Mouse (Mus musculus) stomach, embryonic 15.5 days (tissue): ENCODE data around the gene Scrn1. TPM values are rescaled to one million over a fixed set of nuclear protein-coding genes. Genes with fewer than 3 reads are reported as not detected.

Experiments used
- ATAC-seq: fragments of 200-750 bp; cut with Nextera tagmentation; 2 replicates; pipeline ENCODE4 v1.8.0; 2017; ENCODE audit warnings: low read depth, moderate number of reproducible peaks, moderate TSS enrichment; ENCODE audit not compliant: insufficient read depth, low FRiP score
- H3K27ac ChIP-seq: fragments of 300-500 bp; sonication (generic); 2 replicates; pipeline ENCODE4 v1.5.1; 2015; ENCODE audit warnings: mild to moderate bottlenecking, inconsistent platforms
- H3K27me3 ChIP-seq: fragments of 300-500 bp; sonication (generic); replicated peaks from 2 replicates; pipeline ENCODE4 v1.6.1; 2015; ENCODE audit warnings: inconsistent platforms
- H3K36me3 ChIP-seq: fragments of 300-500 bp; sonication (generic); 2 replicates; pipeline ENCODE4 v1.6.1; 2015; ENCODE audit warnings: inconsistent platforms
- H3K4me1 ChIP-seq: fragments of 300-500 bp; sonication (generic); 2 replicates; pipeline ENCODE4 v1.6.1; 2015; ENCODE audit warnings: inconsistent platforms
- H3K4me2 ChIP-seq: fragments of 300-500 bp; sonication (generic); 2 replicates; pipeline ENCODE4 v1.6.1; 2015; ENCODE audit warnings: mild to moderate bottlenecking, inconsistent platforms
- H3K4me3 ChIP-seq: fragments of 300-500 bp; sonication (generic); replicated peaks from 2 replicates; pipeline ENCODE4 v1.5.1; 2015; ENCODE audit warnings: inconsistent platforms
- H3K9ac ChIP-seq: fragments of 300-500 bp; sonication (generic); 2 replicates; pipeline ENCODE4 v1.6.1; 2015; ENCODE audit warnings: inconsistent platforms
- H3K9me3 ChIP-seq: fragments of 300-500 bp; sonication (generic); 2 replicates; pipeline ENCODE4 v1.6.1; 2016; ENCODE audit warnings: inconsistent platforms
- whole genome bisulfite sequencing: fragments of 180-500 bp; shearing (Covaris S2); methylation state at CpG from one replicate; pipeline ENCODE4 v1.1.7; 2015; 5-methylcytosine and 5-hydroxymethylcytosine counted together
- polyA plus RNA-seq: library from polyadenylated mRNA; unstranded; fragments of >200 nt; fragmentation: Nextera tagmentation; extraction: Ambion mirVana; gene quantifications from 2 replicates; pipeline ENCODE4 v1.2.1, GENCODE M21; 2015

The Scrn1 gene
- polyA plus RNA-seq, 1 experiment from 2014 or later, result 9.1 TPM

DNA sequence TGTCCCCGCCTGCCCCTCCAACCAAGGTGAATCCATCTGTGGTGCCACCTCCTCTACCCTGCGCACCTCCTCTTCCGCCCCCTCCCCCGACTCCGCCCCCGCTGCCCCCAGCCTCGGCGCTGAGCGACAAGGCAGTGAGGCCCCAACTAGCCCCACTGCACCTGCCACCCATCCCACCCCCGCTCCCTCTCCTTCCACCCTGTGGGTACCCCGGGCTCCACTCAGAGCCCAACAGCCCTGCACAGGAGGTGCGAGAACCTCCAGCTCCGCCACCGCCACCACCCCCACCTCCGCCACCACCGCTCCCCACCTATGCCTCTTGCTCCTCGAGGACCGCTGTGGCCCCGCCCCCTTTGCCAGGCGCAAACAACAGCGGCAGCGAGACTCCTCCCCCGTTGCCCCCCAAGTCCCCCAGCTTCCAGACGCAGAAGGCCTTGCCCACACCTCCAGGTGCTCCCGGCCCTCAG, 80.8 kb downstream of the Scrn1 start:
- no peaks in the 10 kb centered on the region for H3K36me3 ChIP-seq
- H3K4me2 ChIP-seq, result peak overlapping the region; percentile 59
- H3K27ac ChIP-seq, result no peak overlapping the region
- ATAC-seq, result no peak; the same call in 1 of the 2 replicates
- WGBS, result 5% methylated on average over 21 of the region's 25 CpGs
- H3K4me1 ChIP-seq, result 0 out of 2 replicates have a peak, but pooled peaks cover 5% of the 10 kb centered on the region
- 0 out of 2 replicates have a peak, but pooled peaks cover 8% of the 10 kb centered on the region for H3K27me3 ChIP-seq
- no peak overlapping the region for H3K9ac ChIP-seq
- no peaks in the 10 kb centered on the region for H3K9me3 ChIP-seq
- H3K4me3 ChIP-seq, result peak overlapping the region; percentile 29

DNA sequence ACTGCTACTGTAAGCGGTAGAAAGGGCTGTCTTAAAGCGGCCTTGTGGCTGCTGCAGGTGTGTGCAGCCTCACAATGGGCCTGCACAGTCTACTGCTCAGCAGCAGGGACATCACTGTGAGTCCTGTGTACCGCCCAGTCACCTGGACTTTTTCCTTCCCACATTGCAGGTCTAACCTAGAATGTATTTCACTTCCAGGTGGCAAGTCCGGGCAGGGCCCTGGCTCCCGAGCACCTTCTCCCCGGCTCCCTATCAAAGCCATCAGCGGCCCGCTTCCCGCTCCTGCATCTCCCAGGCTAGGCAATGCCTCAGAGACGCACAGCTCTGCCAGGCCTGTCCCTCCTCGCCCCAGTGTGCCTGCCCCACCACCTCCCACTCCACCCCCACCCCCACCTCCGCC, 81.3 kb downstream of the Scrn1 start:
- Histone ChIP-seq H3K4me3 (0 out of 2 replicates have a peak overlapping the region, but pooled peaks have one; percentile 29), H3K27ac (no peak overlapping the region), H3K4me2 (peak overlapping the region; percentile 59), H3K4me1 (0 out of 2 replicates have a peak, but pooled peaks cover 5% of the 10 kb centered on the region), H3K9ac (no peak overlapping the region), H3K9me3 (no peaks in the 10 kb centered on the region), H3K36me3 (no peaks in the 10 kb centered on the region), H3K27me3 (0 out of 2 replicates have a peak, but pooled peaks cover 8% of the 10 kb centered on the region)
- WGBS, result 29% methylated on average over 12 of the region's 12 CpGs
- no peak; the same call in 1 of the 2 replicates for ATAC-seq

DNA sequence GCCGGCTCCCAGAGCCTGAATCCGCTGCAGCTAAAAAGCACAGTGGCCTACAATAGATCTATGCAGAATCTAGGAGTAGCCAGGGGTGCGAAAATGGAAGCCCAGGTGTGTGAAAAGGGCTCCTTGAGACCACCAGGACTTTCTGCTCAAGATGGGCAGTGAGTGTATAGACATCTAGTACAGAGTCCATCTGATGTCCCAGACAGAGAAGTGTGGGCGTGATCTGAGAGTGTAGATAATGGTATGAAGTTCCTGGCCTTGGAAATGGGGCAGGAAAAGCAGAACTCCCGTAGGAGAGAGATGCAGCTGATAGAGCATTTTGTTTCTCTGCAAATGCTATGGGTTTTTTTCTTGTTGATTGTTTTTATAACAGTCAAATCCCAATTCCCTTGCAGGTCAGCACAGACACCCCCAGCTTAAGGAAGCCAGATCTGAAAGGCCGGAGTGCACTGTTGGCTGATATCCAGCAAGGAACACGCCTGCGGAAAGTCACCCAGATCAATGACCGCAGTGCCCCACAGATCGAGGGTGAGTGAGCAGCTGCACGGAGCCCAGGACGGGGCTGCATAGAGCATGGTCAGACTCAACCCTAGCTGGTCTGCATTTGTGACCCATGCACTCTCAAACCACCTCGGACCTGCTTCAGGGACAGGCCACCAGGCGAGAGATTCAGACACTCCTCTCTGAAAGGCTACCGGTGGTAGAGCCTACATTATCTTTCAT, 84.7 kb downstream of the Scrn1 start:
- no peak overlapping the region for H3K4me3 ChIP-seq
- H3K36me3 ChIP-seq, result no peaks in the 10 kb centered on the region
- WGBS, result 70% methylated on average over 15 of the region's 15 CpGs
- ATAC-seq, result no peak
- no peak overlapping the region for H3K4me2 ChIP-seq
- no peak overlapping the region for H3K27ac ChIP-seq
- H3K27me3 ChIP-seq, result 0 out of 2 replicates have a peak, but pooled peaks cover 4% of the 10 kb centered on the region
- 0 out of 2 replicates have a peak, but pooled peaks cover 5% of the 10 kb centered on the region for H3K4me1 ChIP-seq
- H3K9me3 ChIP-seq, result no peaks in the 10 kb centered on the region
- H3K9ac ChIP-seq, result no peak overlapping the region

DNA sequence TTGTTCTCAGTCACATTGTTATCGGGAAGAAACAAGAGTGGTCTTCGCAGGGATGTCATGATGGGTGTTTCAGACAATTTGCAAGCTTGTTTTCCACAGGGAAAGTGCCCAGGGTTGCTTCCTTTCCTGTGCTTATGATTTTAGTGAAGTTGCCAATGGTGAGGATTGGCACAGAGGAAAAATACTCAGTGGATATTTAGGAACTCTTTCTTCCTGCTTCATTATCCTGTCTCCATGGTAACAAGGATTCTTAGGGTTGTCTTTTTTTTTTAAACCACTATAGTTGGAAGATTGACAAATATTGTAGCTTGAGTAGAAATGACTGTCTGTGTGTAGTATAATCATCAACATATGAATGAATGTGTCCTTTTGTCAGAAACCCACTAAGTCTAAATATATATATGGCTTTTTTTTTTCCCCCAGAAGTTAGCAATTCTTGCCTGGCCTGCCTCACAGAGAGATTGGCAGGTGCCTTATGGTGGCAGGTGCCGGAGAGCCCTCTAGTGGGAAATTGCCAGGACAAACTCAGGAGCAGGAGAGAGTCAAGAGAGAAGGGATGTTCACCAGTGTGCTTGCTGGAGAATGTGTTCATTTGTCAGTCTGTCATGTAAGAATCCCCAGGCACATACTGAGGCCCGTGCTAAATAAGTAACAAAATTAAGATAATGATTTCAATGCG, 87.5 kb downstream of the Scrn1 start:
- H3K9me3 ChIP-seq, result no peaks in the 10 kb centered on the region
- no peaks in the 10 kb centered on the region for H3K4me1 ChIP-seq
- H3K4me3 ChIP-seq, result no peak overlapping the region
- H3K27ac ChIP-seq, result no peak overlapping the region
- no peaks in the 10 kb centered on the region for H3K36me3 ChIP-seq
- no peak overlapping the region for H3K9ac ChIP-seq
- no peak for ATAC-seq
- H3K27me3 ChIP-seq, result no peaks in the 10 kb centered on the region
- H3K4me2 ChIP-seq, result no peak overlapping the region
- 70% methylated on average over 5 of the region's 5 CpGs for WGBS

DNA sequence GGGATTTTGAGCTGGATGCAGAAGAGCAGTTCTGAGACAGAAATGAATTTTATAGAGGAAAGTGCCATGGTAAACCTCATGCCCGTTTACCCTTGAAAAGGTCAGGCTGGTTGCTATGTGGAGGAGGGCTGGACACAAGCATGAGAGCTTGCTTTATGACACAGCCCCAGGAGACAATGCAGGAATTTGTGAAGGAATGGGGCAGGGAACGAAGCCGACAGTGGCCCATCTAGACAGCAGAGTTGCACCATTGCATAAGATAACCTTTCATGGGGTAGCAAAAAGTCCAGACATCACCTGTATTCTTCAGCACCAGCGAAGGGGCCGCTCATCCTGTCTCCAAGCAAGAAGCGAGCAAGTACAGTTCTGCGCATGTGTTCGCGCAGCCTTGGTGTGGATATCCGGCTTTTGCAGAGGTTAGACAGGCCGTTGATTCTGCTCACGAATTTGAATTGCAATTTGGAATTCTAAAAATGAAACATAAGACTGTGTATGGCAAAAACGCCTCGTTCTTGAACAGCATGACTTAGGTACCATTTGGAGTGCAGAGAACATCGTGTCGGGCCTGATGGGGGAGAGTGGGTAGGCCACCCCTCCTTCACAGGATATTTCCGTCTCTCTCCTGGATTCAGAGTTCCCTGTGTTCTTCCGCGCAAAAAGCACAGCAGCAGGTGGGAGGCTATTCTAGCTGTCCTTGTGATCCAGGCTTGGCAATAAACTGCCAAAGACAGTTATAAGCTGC, 90.2 kb downstream of the Scrn1 start:
- Histone ChIP-seq H3K4me3 (no peak overlapping the region), H3K9ac (no peak overlapping the region), H3K27ac (no peak overlapping the region), H3K36me3 (no peaks in the 10 kb centered on the region), H3K4me1 (no peaks in the 10 kb centered on the region), H3K9me3 (no peaks in the 10 kb centered on the region), H3K4me2 (no peak overlapping the region), H3K27me3 (no peaks in the 10 kb centered on the region)
- ATAC-seq, result no peak
- 86% methylated on average over 19 of the region's 19 CpGs for WGBS

DNA sequence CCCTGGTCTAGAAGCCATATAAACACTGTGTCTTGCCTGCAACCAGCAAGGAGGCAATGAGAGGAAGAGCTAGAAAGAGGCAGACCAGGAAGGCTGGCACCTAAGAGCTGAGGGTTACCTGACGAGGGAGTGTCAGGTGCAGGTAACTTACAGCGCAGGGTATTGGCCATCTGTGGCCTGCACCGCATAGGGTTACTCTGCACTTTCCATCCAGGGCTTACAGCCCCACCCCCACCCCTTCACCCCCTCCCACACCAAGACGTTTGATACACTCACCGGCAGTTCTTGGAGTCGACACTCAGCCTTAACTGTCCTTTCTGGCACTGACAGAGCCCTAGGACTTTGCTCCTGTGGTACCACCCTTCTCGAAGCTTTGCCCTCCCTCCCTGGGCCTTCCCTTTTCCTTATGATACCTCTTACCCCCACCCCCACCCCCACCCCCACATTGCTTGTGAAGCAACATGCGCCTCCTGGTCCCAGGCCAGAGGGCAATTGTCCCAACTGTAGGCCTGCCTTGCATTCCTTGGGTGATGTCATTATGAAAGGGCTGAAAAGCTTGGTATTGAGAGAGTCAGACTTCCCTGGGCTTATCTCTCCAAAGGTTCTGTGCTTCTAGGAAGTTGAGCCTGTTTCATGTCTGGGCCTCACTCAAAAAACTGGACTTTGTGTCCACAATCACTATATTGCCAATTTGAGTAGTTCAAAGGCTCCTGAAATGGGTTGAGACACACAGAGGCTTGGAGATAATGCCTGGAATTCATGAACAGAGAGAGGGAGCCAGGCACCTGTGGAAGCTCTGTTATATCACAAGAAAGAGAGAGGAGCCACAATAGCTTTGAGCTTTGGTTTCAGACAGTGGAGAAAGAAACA, 93.2 kb downstream of the Scrn1 start:
- no peaks in the 10 kb centered on the region for H3K36me3 ChIP-seq
- no peak overlapping the region for H3K9ac ChIP-seq
- H3K9me3 ChIP-seq, result no peaks in the 10 kb centered on the region
- H3K4me3 ChIP-seq, result no peak overlapping the region
- ATAC-seq, result peak; percentile 77
- 62% methylated on average over 8 of the region's 8 CpGs for WGBS
- no peak overlapping the region for H3K4me2 ChIP-seq
- H3K27me3 ChIP-seq, result no peaks in the 10 kb centered on the region
- H3K4me1 ChIP-seq, result no peaks in the 10 kb centered on the region
- H3K27ac ChIP-seq, result peak overlapping the region; percentile 7; the same call in 1 of the 2 replicates

DNA sequence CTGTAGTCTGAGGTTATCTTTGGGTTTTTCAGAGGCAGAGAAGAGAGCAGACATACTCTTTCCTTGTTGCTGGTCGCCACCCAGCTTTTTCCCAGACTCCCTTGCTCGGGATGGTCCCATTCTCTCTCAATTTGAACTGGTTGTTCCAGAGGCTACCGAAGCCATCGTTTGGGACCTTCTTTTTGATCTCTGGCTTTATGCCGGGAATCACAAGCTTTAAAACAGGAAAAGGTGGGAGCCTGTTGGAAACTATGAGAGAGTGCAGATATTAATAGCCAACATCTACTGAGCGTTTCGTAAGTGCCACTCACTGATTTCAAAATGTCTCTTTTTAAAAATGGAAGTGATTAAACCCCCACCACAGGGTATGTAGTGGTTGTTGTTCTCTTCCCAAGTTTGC, 94.4 kb downstream of the Scrn1 start:
- H3K4me2 ChIP-seq, result no peak overlapping the region
- H3K4me1 ChIP-seq, result no peaks in the 10 kb centered on the region
- H3K9me3 ChIP-seq, result no peaks in the 10 kb centered on the region
- H3K9ac ChIP-seq, result no peak overlapping the region
- H3K27ac ChIP-seq, result no peak overlapping the region
- no peaks in the 10 kb centered on the region for H3K27me3 ChIP-seq
- H3K36me3 ChIP-seq, result no peaks in the 10 kb centered on the region
- WGBS, result 83% methylated on average over 7 of the region's 7 CpGs
- ATAC-seq, result no peak
- no peak overlapping the region for H3K4me3 ChIP-seq

DNA sequence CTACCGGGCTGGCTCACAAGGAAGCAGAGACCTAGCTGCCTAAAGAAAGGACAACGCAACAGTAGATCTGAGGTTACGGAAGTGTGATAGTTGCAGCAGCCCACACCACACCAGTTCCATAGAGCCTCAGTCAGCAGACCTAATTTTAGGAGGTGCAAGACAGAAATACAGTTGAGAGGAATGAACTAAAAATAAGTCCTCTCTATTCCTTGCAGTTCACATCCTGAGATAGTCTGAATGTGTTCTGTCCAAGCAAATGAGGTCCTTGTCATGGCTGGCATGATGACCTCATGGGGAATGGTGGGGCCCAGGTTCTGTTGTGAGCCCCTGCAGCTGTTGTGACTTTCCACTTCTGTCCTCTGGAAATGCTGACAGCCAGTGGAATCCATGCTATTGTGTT, 98.9 kb downstream of the Scrn1 start:
- H3K27ac ChIP-seq, result no peak overlapping the region
- H3K36me3 ChIP-seq, result no peaks in the 10 kb centered on the region
- H3K27me3 ChIP-seq, result no peaks in the 10 kb centered on the region
- H3K4me3 ChIP-seq, result no peak overlapping the region
- 83% methylated on average over 3 of the region's 3 CpGs for WGBS
- no peak for ATAC-seq
- H3K4me1 ChIP-seq, result no peaks in the 10 kb centered on the region
- no peak overlapping the region for H3K9ac ChIP-seq
- no peak overlapping the region for H3K4me2 ChIP-seq
- H3K9me3 ChIP-seq, result no peaks in the 10 kb centered on the region

DNA sequence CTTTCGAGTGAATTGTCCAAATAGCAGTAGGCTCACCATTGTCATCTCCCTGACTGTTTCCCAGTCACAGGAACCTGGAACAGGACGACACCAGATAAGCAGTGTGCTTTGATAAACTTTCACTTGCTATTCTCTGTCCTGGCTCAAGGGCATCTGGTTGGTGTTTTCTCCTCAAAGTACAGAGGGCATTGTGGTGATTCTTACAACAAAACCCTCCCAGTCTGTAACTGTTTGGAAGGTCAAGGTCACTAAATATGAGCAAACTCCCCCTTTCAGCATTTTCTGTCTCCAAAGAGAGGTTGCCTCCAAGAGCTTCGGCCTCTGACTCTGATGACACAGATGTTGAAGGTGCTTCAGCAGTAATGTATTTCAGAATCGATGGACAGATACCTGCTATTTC, 101.4 kb downstream of the Scrn1 start:
- no peaks in the 10 kb centered on the region for H3K9me3 ChIP-seq
- 82% methylated on average over 4 of the region's 4 CpGs for WGBS
- no peaks in the 10 kb centered on the region for H3K36me3 ChIP-seq
- no peak for ATAC-seq
- no peaks in the 10 kb centered on the region for H3K4me1 ChIP-seq
- H3K4me2 ChIP-seq, result no peak overlapping the region
- H3K27ac ChIP-seq, result no peak overlapping the region
- no peaks in the 10 kb centered on the region for H3K27me3 ChIP-seq
- no peak overlapping the region for H3K4me3 ChIP-seq
- H3K9ac ChIP-seq, result no peak overlapping the region

DNA sequence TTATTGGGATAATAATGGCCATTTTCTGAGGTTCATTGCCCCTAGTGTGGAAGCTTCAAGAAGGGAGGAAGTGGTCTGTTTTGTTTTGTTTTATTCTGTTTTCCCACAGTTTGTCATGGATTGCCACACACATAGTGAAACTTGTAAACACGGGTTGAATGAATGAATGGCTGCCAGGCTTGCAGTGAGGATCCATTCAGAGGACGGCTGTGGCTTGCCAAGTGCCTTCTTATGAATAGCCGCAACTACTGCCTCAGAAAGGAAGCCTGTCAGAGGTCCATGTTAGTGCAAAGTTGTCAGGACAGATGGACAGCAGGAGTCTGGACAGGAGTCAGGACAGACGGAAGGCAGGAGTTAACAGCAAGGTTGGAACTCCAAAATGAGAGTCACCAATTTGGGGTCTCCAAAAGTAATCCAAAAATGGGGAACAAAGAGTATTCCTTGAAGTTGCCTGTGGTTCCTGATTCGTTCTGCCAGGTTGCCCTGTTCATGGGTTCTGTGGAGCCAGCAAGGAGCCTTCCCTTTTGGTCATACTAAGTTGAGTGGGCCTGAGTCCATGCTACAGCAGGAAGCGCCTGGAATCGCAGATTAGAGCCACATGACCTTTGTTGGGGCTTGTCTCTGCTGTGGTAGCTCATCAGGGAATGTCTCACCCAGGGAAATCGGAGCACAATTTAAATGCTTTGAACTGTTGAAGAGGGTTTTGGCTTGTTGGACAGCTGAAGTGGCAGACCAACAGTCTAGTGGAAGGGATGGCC, 102.4 kb downstream of the Scrn1 start:
- no peak for ATAC-seq
- H3K4me3 ChIP-seq, result no peak overlapping the region
- no peaks in the 10 kb centered on the region for H3K27me3 ChIP-seq
- no peak overlapping the region for H3K9ac ChIP-seq
- H3K4me1 ChIP-seq, result no peaks in the 10 kb centered on the region
- H3K4me2 ChIP-seq, result no peak overlapping the region
- WGBS, result 70% methylated on average over 8 of the region's 8 CpGs
- no peaks in the 10 kb centered on the region for H3K9me3 ChIP-seq
- no peak overlapping the region for H3K27ac ChIP-seq
- no peaks in the 10 kb centered on the region for H3K36me3 ChIP-seq

DNA sequence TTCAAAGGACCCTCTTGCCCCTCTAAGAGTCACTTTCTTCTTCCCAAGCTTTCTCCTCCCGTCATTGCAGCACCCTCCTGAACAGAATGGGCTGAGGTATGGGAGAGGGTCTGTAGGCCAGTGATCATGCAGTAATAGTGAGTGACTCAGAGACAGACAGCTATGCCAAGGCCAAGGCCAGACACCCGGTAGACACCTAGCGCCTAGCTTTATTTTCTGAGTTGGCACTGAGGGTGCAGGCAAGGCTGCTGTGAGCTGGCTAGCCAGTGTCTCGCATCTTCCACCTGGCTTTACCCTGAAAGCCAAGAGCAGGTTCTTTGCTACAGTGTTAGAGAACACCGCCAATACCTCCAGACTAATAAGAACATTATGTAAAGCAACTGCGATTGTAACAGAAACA, 103.5 kb downstream of the Scrn1 start:
- Histone ChIP-seq H3K27me3 (no peaks in the 10 kb centered on the region), H3K9ac (no peak overlapping the region), H3K4me3 (no peak overlapping the region), H3K36me3 (no peaks in the 10 kb centered on the region), H3K4me1 (no peaks in the 10 kb centered on the region), H3K4me2 (no peak overlapping the region), H3K9me3 (no peaks in the 10 kb centered on the region), H3K27ac (no peak overlapping the region)
- WGBS, result 82% methylated on average over 6 of the region's 6 CpGs
- no peak for ATAC-seq
